Mouse (Mus musculus) forebrain, embryonic 13.5 days (tissue): ENCODE results near the gene Olfr1198. TPM values are rescaled to one million over a fixed set of nuclear protein-coding genes. Genes with fewer than 3 reads are reported as not detected.

ENCODE experiments used
- ATAC-seq: fragments of 200-750 bp; cut with Nextera tagmentation; 2 replicates; pipeline ENCODE4 v1.8.0; 2017
- H3K27ac ChIP-seq: fragments of 300-500 bp; sonication (generic); 2 replicates; pipeline ENCODE4 v1.5.1; 2015; ENCODE audit warnings: inconsistent platforms, mild to moderate bottlenecking, moderate library complexity
- H3K27me3 ChIP-seq: fragments of 300-500 bp; sonication (generic); 2 replicates; pipeline ENCODE4 v1.6.1; 2015; ENCODE audit warnings: mild to moderate bottlenecking, inconsistent platforms
- H3K36me3 ChIP-seq: fragments of 300-500 bp; sonication (generic); 2 replicates; pipeline ENCODE4 v1.6.1; 2015; ENCODE audit warnings: mild to moderate bottlenecking, inconsistent platforms; ENCODE audit not compliant: poor library complexity, severe bottlenecking
- H3K4me1 ChIP-seq: fragments of 300-500 bp; sonication (generic); 2 replicates; pipeline ENCODE4 v1.6.1; 2015; ENCODE audit warnings: inconsistent platforms
- H3K4me2 ChIP-seq: fragments of 300-500 bp; sonication (generic); 2 replicates; pipeline ENCODE4 v1.6.1; 2015; ENCODE audit warnings: inconsistent platforms, mild to moderate bottlenecking, moderate library complexity
- H3K4me3 ChIP-seq: fragments of 300-500 bp; sonication (generic); 2 replicates; pipeline ENCODE4 v1.5.1; 2015; ENCODE audit warnings: mild to moderate bottlenecking, inconsistent platforms
- H3K9ac ChIP-seq: fragments of 300-500 bp; sonication (generic); 2 replicates; pipeline ENCODE4 v1.6.1; 2015; ENCODE audit warnings: mild to moderate bottlenecking, inconsistent platforms
- H3K9me3 ChIP-seq: fragments of 300-500 bp; sonication (generic); replicated peaks from 2 replicates; pipeline ENCODE4 v1.6.1; 2016; ENCODE audit warnings: inconsistent platforms
- WGBS: fragments of 180-500 bp; shearing (Covaris S2); methylation state at CpG from one replicate; pipeline ENCODE4 v1.1.7; 2015; 5-methylcytosine and 5-hydroxymethylcytosine counted together
- polyA plus RNA-seq: library from polyadenylated mRNA; unstranded; fragments of >200 nt; fragmentation: Nextera tagmentation; extraction: Ambion mirVana; gene quantifications from 2 replicates; pipeline ENCODE4 v1.2.1, GENCODE M21; 2015

Gene Olfr1198
- not detected in 2 replicates for polyA plus RNA-seq

DNA sequence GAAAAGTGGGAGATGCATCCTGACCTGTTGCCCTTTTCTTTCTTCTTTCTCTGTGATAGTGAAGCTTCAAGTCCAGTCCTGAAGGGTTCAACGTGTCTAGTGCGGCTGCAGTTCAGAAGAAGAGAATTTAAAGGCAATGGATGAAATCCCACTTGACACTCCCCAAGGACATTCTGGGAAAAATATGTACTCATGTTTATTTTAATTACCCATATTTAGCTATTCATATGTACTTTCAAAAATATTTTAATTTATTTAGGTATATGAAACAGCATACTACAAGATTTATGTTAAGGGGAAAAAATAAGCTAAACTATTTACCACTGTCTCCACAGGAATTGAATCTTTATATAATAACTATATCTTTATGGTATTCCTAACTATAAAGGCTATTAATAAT, at the start of gene Olfr1198:
Gene Olfr1198 (minus strand): TSS at position 101 of the 400 bp plus-strand sequence.
- Histone ChIP-seq H3K27me3 (no peaks in the 10 kb centered on the region), H3K36me3 (no peaks in the 10 kb centered on the region), H3K4me3 (no peak within 1 kb of the TSS), H3K4me1 (no peaks in the 10 kb centered on the region), H3K27ac (no peak within 1 kb of the TSS), H3K4me2 (no peak within 1 kb of the TSS), H3K9me3 (no peaks in the 10 kb centered on the region), H3K9ac (no peak within 1 kb of the TSS)
- no peak for ATAC-seq
- WGBS = 89% methylated on average over 2 of the region's 2 CpGs

- WGBS = 85% methylated on average over 6 of the region's 6 CpGs
- H3K9me3 ChIP-seq = no peaks in the 10 kb centered on the region
- H3K27me3 ChIP-seq = no peaks in the 10 kb centered on the region
- H3K4me3 ChIP-seq = no peak within 1 kb of the TSS
- no peak within 1 kb of the TSS for H3K27ac ChIP-seq
- no peak within 1 kb of the TSS for H3K4me2 ChIP-seq
- H3K4me1 ChIP-seq = no peaks in the 10 kb centered on the region
- no peaks in the 10 kb centered on the region for H3K36me3 ChIP-seq
- H3K9ac ChIP-seq = no peak within 1 kb of the TSS
- no peak for ATAC-seq
These were observed 41.6 kb upstream of the Olfr1198 start, which contains the start of gene Olfr1201 for GRCm38 (mm10) chr2:88792736-88793135. Gene Olfr1201, plus strand, starts transcription at chr2:88793036.

DNA sequence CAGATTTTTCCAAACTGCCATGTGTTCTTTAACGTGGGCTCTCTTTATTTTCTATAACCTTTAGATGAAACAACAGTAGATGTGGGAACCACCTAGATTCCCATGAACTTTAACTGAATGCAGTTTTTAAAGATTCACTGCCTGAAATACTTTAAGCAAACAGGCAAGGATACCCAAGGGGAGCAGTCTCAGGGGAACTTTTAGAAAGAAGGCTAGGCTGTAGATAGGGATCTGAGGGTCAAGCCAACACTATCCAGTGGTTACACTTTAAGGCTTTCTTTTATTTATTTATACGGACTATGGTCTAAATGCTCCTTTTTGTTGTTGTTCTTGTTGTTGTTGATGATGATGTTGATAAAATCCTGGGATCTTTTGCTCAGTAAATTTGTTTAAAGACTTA, 19.2 kb upstream of the Olfr1198 start, which contains the start of gene Olfr1200:
Gene Olfr1200 (minus strand): TSS at position 101 of the 400 bp plus-strand sequence.
- Histone ChIP-seq H3K9me3 (no peaks in the 10 kb centered on the region), H3K36me3 (no peaks in the 10 kb centered on the region), H3K4me1 (no peaks in the 10 kb centered on the region), H3K9ac (no peak within 1 kb of the TSS), H3K27ac (no peak within 1 kb of the TSS), H3K27me3 (no peaks in the 10 kb centered on the region), H3K4me2 (no peak within 1 kb of the TSS), H3K4me3 (no peak within 1 kb of the TSS)
- WGBS = 80% methylated on average over 2 of the region's 2 CpGs
- ATAC-seq = no peak

DNA sequence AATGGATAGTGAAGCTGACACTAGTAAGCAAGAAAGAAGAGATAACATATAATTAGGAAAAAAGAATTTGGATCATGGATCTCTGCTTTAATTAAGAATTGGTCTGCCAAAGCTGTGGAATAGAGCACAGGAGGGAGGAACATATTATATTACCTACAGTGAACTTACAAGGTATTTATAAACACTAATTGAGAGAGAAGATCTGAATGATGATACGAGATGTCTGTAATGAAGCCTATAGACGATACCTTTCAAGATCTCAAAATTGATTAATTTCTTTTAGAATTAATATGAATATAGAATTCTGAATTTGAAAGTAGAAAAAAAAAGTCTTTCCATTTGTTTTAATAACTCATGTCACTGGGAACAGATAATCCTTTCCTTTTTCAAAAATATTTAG, 9.2 kb upstream of the Olfr1198 start, which contains the start of gene Olfr1199:
Gene Olfr1199 (minus strand): TSS at position 101 of the 400 bp plus-strand sequence.
- no peak within 1 kb of the TSS for H3K4me3 ChIP-seq
- no peaks in the 10 kb centered on the region for H3K9me3 ChIP-seq
- no peak within 1 kb of the TSS for H3K4me2 ChIP-seq
- no peaks in the 10 kb centered on the region for H3K36me3 ChIP-seq
- 90% methylated on average over 2 of the region's 2 CpGs for WGBS
- H3K4me1 ChIP-seq = no peaks in the 10 kb centered on the region
- H3K9ac ChIP-seq = no peak within 1 kb of the TSS
- no peaks in the 10 kb centered on the region for H3K27me3 ChIP-seq
- H3K27ac ChIP-seq = no peak within 1 kb of the TSS
- ATAC-seq = no peak

DNA sequence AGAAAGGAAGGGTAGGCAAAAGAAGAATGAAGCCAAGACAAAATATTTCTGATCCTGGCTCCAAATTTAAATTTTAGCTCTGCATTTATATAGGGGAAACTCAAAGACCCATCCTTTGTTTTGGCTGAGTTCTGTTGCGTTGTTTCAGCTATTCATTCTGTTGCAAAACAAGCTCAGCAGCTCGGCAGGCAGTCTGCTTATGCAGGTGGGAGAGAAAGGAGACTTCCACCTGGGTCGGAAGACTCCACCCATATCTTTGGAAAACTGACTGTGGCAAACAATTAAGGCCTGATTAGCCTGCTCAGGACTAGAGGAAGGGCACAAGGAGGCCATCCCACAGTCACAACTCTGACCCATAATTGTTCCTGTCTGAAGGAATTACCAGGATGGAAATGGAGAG, 7.8 kb downstream of the Olfr1198 start:
- H3K4me1 ChIP-seq = no peaks in the 10 kb centered on the region
- no peak overlapping the region for H3K27ac ChIP-seq
- H3K36me3 ChIP-seq = no peaks in the 10 kb centered on the region
- no peak overlapping the region for H3K4me2 ChIP-seq
- no peak overlapping the region for H3K9ac ChIP-seq
- 62% methylated on average over 3 of the region's 3 CpGs for WGBS
- ATAC-seq = no peak
- H3K27me3 ChIP-seq = no peaks in the 10 kb centered on the region
- no peaks in the 10 kb centered on the region for H3K9me3 ChIP-seq
- H3K4me3 ChIP-seq = no peak overlapping the region

- Histone ChIP-seq H3K9ac (no peak within 1 kb of the TSS), H3K4me1 (no peaks in the 10 kb centered on the region), H3K27ac (no peak within 1 kb of the TSS), H3K27me3 (no peaks in the 10 kb centered on the region), H3K9me3 (no peaks in the 10 kb centered on the region), H3K36me3 (no peaks in the 10 kb centered on the region), H3K4me2 (no peak within 1 kb of the TSS), H3K4me3 (no peak within 1 kb of the TSS)
- ATAC-seq = no peak
- 93% methylated on average over 1 of the region's 1 CpGs for WGBS
These were observed 18.9 kb downstream of the Olfr1198 start, which contains the start of gene Olfr1197 for GRCm38 (mm10) chr2:88732266-88732665. Gene Olfr1197, minus strand, starts transcription at chr2:88732366.

- Histone ChIP-seq H3K4me1 (no peaks in the 10 kb centered on the region), H3K9ac (no peak within 1 kb of the TSS), H3K27me3 (no peaks in the 10 kb centered on the region), H3K9me3 (no peaks in the 10 kb centered on the region), H3K27ac (no peak within 1 kb of the TSS), H3K36me3 (no peaks in the 10 kb centered on the region), H3K4me2 (no peak within 1 kb of the TSS), H3K4me3 (no peak within 1 kb of the TSS)
- WGBS = 84% methylated on average over 2 of the region's 2 CpGs
- no peak for ATAC-seq
These were observed 46.7 kb downstream of the Olfr1198 start, which contains the start of gene Olfr1196 for GRCm38 (mm10) chr2:88704497-88704896. Gene Olfr1196, minus strand, starts transcription at chr2:88704597.

Other genes with a start within 250 kb of the Olfr1198 start
- not detected in 2 replicates for gene Olfr1186, start 232.8 kb downstream of the Olfr1198 start, polyA plus RNA-seq
- not detected in 2 replicates for gene Olfr1188, start 194.4 kb downstream of the Olfr1198 start, polyA plus RNA-seq
- gene Olfr1189, start 164.9 kb downstream of the Olfr1198 start, polyA plus RNA-seq = not detected in 2 replicates
- not detected in 2 replicates for gene Olfr1191-ps1, start 110.8 kb downstream of the Olfr1198 start, polyA plus RNA-seq
- not detected in 2 replicates for gene Olfr1192-ps1, start 102.9 kb downstream of the Olfr1198 start, polyA plus RNA-seq
- not detected in 2 replicates for gene Olfr1193, start 75.7 kb downstream of the Olfr1198 start, polyA plus RNA-seq
- gene Olfr1195, start 62.2 kb downstream of the Olfr1198 start, polyA plus RNA-seq = not detected in 2 replicates
- not detected in 2 replicates for gene Olfr1196, start 46.8 kb downstream of the Olfr1198 start, polyA plus RNA-seq
- gene Olfr1197, start 19.0 kb downstream of the Olfr1198 start, polyA plus RNA-seq = not detected in 2 replicates
- gene Olfr1199, start 9.1 kb upstream of the Olfr1198 start, polyA plus RNA-seq = not detected in 2 replicates
- gene Olfr1200, start 19.1 kb upstream of the Olfr1198 start, polyA plus RNA-seq = not detected in 2 replicates
- not detected in 2 replicates for gene Olfr1201, start 41.7 kb upstream of the Olfr1198 start, polyA plus RNA-seq
- not detected in 2 replicates for gene Olfr1202, start 63.1 kb upstream of the Olfr1198 start, polyA plus RNA-seq
- gene Olfr1205, start 78.4 kb upstream of the Olfr1198 start, polyA plus RNA-seq = not detected in 2 replicates
- gene Olfr1204, start 97.9 kb upstream of the Olfr1198 start, polyA plus RNA-seq = not detected in 2 replicates
- gene Olfr1206, start 111.9 kb upstream of the Olfr1198 start, polyA plus RNA-seq = not detected in 2 replicates
- not detected in 2 replicates for gene Olfr1208, start 150.9 kb upstream of the Olfr1198 start, polyA plus RNA-seq
- not detected in 2 replicates for gene Olfr1209, start 163.8 kb upstream of the Olfr1198 start, polyA plus RNA-seq
- gene Olfr1211, start 186.7 kb upstream of the Olfr1198 start, polyA plus RNA-seq = not detected in 2 replicates
- gene Olfr1212, start 202.6 kb upstream of the Olfr1198 start, polyA plus RNA-seq = not detected in 2 replicates
- not detected in 2 replicates for gene Gm13762, start 228.9 kb upstream of the Olfr1198 start, polyA plus RNA-seq
- gene Olfr1214, start 241.3 kb upstream of the Olfr1198 start, polyA plus RNA-seq = not detected in 2 replicates